Mouse (Mus musculus) neural tube, embryonic 14.5 days (tissue): Measurements from ENCODE around the gene Tpt1. TPM values are rescaled to one million over a fixed set of nuclear protein-coding genes. Genes with fewer than 3 reads are reported as not detected.

Experiments
- ATAC-seq: fragments of 200-750 bp; cut with Nextera tagmentation; 2 replicates; pipeline ENCODE4 v1.8.0; 2017; ENCODE audit warnings: low read depth, mild to moderate bottlenecking, moderate TSS enrichment, moderate library complexity
- H3K27ac ChIP-seq: fragments of 300-500 bp; sonication (generic); 2 replicates; pipeline ENCODE4 v1.5.1; 2014; ENCODE audit warnings: low read depth, mild to moderate bottlenecking, control low read depth, low read length, moderate library complexity, mixed read lengths
- H3K27me3 ChIP-seq: fragments of 300-500 bp; sonication (generic); 2 replicates; pipeline ENCODE4 v1.6.1; 2014; ENCODE audit warnings: low read length; ENCODE audit not compliant: control insufficient read depth, insufficient read depth
- H3K36me3 ChIP-seq: fragments of 300-500 bp; sonication (generic); 2 replicates; pipeline ENCODE4 v1.6.1; 2014; ENCODE audit warnings: low read length, mixed read lengths; ENCODE audit not compliant: control insufficient read depth, insufficient read depth
- H3K4me1 ChIP-seq: fragments of 300-500 bp; sonication (generic); 2 replicates; pipeline ENCODE4 v1.6.1; 2014; ENCODE audit warnings: low read length; ENCODE audit not compliant: control insufficient read depth, insufficient read depth
- H3K4me2 ChIP-seq: fragments of 300-500 bp; sonication (generic); 2 replicates; pipeline ENCODE4 v1.6.1; 2014; ENCODE audit warnings: mild to moderate bottlenecking, low read depth, low read length, control low read depth
- H3K4me3 ChIP-seq: fragments of 300-500 bp; sonication (generic); 2 replicates; pipeline ENCODE4 v1.5.1; 2014; ENCODE audit warnings: low read depth, low read length, control low read depth, mixed read lengths
- H3K9ac ChIP-seq: fragments of 300-500 bp; sonication (generic); replicated peaks from 2 replicates; pipeline ENCODE4 v1.6.1; 2014; ENCODE audit warnings: low read depth, mild to moderate bottlenecking, control low read depth, low read length, mixed read lengths
- H3K9me3 ChIP-seq: fragments of 300-500 bp; sonication (generic); 2 replicates; pipeline ENCODE4 v1.6.1; 2016; ENCODE audit warnings: low read length; ENCODE audit not compliant: control insufficient read depth
- WGBS: fragments of 180-500 bp; shearing (Covaris S2); extraction: QIAGEN DNeasy Blood & Tissue Kit; methylation state at CpG from one replicate; pipeline ENCODE4 v1.1.7; 2014; 5-methylcytosine and 5-hydroxymethylcytosine counted together
- polyA plus RNA-seq: library from polyadenylated mRNA; unstranded; fragments of >200 nt; fragmentation: Nextera tagmentation; extraction: Ambion mirVana; gene quantifications from 2 replicates; pipeline ENCODE4 v1.2.1, GENCODE M21; 2014

The Tpt1 gene
- polyA plus RNA-seq, result 788 and 789 TPM in 2 replicates

DNA sequence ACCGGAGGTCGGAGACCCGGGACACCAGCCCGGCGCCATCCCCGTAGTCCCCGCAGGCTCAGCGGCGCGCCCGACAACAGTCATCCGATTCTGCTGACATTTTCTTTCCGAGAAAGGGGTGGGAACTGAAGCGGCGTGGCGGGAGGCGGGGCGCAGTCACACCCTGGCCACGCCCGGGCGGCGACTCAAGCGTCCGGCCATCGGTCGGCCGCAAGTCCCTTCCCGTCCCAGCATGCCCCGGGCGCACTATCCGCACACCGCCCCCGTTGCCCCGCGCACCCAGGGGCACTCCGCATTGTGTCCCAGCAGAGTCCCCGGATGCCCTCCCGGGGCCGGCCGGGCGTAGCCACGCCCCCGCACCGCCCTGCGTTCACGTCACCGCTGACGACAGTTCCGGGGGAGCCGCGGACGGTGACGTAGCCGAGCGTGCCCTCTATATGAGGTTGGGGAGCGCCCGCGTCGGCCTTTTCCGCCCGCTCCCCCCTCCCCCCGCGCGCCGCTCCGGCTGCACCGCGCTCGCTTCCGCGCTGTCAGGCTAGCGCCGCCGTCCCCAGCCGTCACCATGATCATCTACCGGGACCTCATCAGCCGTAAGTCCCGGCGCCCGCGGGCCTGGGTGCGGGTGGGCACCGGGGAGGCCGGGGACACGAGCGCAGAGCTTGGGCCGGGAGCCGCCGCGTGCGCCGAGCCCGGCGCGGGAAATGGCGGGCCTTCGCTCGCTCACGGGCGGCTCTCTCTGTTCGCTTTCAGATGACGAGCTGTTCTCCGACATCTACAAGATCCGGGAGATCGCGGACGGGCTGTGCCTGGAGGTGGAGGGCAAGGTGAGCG, at the start of gene Tpt1:
Gene Tpt1 (plus strand): TSS at position 227 of the 831 bp plus-strand sequence.
- Histone ChIP-seq H3K4me2 (peak within 1 kb of the TSS; percentile 67), H3K9ac (peak within 1 kb of the TSS; percentile 97), H3K27ac (peak within 1 kb of the TSS; percentile 99), H3K36me3 (peaks cover 27% of the 10 kb centered on the region), H3K4me3 (peak within 1 kb of the TSS; percentile 83), H3K4me1 (peaks cover 11% of the 10 kb centered on the region; the same call in 1 of the 2 replicates), H3K27me3 (no peaks in the 10 kb centered on the region), H3K9me3 (no peaks in the 10 kb centered on the region)
- under 1% methylated on average over 93 of the region's 108 CpGs for WGBS
- peak; percentile 98 for ATAC-seq

DNA sequence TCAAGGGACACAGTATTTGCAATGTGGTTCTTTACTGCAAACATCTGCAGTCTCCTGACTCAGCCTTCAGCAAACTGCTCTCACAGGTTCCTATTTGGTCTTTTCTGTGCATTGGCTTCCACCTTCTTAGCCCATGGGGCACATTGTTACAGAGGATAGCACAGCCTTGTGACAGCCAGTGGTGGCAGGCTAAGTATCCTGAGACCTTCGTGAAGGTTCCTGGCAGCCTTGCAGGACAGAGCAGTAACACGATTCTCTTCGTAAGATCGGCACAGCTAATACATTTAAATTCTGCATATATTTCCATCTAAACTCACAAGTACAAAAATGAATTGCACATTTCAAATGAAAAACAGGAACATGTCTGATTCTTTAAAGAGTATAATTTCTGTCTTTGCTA, 49.0 kb upstream of the Tpt1 start:
- Histone ChIP-seq H3K4me1 (no peaks in the 10 kb centered on the region), H3K9me3 (no peaks in the 10 kb centered on the region), H3K4me2 (no peak overlapping the region), H3K27me3 (no peaks in the 10 kb centered on the region), H3K4me3 (no peak overlapping the region), H3K36me3 (no peaks in the 10 kb centered on the region), H3K9ac (no peak overlapping the region), H3K27ac (no peak overlapping the region)
- WGBS, result 93% methylated on average over 4 of the region's 4 CpGs
- no peak for ATAC-seq

DNA sequence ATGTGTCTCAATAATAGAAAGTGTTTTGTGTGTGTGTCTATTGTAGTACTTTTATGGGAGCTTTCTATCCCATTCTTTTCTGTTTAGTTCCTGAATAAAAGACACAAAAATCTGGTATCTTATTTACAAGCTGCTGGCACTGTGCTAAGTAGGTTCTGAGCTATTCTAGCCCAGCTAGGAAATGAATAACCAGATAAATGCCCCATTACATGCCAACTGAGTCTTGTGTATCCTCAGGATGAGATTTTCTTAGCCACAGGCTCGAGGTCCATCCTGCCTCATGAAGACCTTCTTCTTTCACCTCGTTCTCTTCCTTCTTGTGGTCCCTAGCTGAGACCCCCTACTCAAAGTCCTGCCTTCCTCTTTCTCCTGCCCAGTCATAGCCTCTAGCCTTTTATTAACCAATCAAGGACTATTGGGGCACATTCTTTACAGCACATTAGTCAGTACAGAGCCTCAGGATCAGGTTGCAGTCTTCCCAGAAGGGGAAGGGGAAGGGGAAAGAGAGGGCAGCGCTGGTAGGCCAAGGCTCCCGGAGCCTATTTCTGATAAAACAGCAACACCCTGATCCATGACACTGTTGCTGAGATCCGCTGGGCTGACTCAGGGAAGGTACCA, 47.0 kb upstream of the Tpt1 start:
- Histone ChIP-seq H3K27me3 (no peaks in the 10 kb centered on the region), H3K27ac (no peak overlapping the region), H3K4me3 (no peak overlapping the region), H3K9ac (no peak overlapping the region), H3K4me2 (no peak overlapping the region), H3K36me3 (no peaks in the 10 kb centered on the region), H3K9me3 (no peaks in the 10 kb centered on the region), H3K4me1 (no peaks in the 10 kb centered on the region)
- ATAC-seq, result no peak
- 37% methylated on average over 5 of the region's 5 CpGs for WGBS

DNA sequence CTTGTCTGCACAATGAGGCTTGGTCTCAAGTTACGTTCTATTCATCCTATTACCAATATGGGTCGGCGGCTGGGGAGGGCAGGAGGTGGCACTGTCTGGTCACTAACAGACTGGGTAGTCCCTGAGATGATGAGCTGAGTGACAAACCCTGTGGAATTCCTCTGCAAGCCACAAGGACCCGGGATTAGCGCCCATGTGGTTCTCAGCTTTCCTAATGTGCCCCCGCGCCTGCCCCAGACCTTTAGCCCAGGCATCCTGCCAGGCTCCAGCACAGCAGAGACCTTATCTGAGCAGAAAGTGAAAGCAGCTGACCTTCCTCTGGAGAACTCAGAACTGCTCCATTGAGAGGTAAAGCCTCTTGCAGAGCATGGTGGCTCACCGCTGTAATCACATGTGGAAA, 37.1 kb upstream of the Tpt1 start:
- Histone ChIP-seq H3K27ac (no peak overlapping the region), H3K9ac (no peak overlapping the region), H3K36me3 (no peaks in the 10 kb centered on the region), H3K4me3 (no peak overlapping the region), H3K27me3 (no peaks in the 10 kb centered on the region), H3K4me2 (no peak overlapping the region), H3K9me3 (no peaks in the 10 kb centered on the region), H3K4me1 (no peaks in the 10 kb centered on the region)
- 78% methylated on average over 8 of the region's 8 CpGs for WGBS
- ATAC-seq, result no peak

DNA sequence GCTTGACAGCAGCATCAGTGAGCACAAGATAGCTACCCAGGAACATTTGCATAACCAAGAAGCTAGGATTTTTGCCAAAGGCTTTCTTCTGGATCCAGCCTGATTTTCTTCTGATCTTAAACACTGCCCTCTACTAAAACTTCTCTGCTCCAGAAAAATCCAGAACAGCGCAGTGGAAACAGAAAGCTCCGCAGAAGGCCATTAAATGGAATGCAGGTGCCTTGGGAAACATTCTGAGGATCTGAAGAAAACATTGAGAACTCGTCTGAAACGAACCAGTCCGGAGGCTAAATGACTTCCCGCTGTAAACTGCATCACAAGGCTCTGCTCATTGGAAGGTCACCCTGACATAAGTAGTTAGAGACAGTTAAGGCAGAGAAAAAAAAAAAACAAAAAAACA, 35.0 kb upstream of the Tpt1 start:
- no peak overlapping the region for H3K4me3 ChIP-seq
- WGBS, result 67% methylated on average over 6 of the region's 6 CpGs
- no peak overlapping the region for H3K27ac ChIP-seq
- H3K9me3 ChIP-seq, result no peaks in the 10 kb centered on the region
- H3K4me1 ChIP-seq, result no peaks in the 10 kb centered on the region
- H3K36me3 ChIP-seq, result no peaks in the 10 kb centered on the region
- no peak for ATAC-seq
- H3K4me2 ChIP-seq, result no peak overlapping the region
- no peak overlapping the region for H3K9ac ChIP-seq
- H3K27me3 ChIP-seq, result no peaks in the 10 kb centered on the region

DNA sequence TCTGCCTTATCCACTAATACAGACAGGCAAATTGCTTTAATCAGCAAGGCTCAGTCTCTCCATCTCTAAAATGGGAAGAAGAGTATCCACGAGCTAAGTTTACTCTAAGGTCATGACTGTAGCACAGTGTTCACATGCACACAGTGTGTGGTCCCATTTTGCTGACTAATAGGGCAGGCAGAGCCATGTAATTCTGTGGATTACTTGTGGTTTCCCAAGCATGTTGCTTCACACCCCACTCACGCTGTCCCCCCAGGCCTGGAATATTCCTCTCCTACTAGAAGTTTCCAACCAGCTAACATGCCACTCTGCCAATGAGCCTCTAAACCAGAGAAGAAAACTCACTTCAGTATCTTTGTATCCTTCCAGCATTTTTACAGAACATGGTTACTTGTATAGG, 26.4 kb upstream of the Tpt1 start:
- Histone ChIP-seq H3K4me2 (no peak overlapping the region), H3K9me3 (no peaks in the 10 kb centered on the region), H3K4me1 (no peaks in the 10 kb centered on the region), H3K9ac (no peak overlapping the region), H3K4me3 (no peak overlapping the region), H3K27me3 (no peaks in the 10 kb centered on the region), H3K36me3 (no peaks in the 10 kb centered on the region), H3K27ac (no peak overlapping the region)
- WGBS, result 95% methylated on average over 2 of the region's 2 CpGs
- ATAC-seq, result no peak

DNA sequence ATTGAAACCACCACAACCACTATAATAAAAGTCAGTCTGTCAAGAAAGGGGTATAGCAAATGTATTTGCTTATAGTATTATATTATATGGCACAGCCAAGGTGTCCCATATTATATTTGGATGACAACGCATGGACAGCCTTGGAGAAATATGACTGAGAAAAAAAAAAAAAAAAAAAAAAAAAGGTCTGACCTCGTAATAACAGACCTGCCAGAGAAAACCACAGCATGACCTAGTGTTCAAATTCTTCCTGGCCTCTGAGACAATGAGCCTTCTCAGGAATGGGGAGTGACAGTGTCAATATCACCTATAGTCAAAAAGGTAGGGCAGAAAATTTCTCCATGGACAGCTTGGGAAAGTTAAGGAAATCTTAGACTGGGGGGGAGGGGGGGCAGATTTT, 25.6 kb upstream of the Tpt1 start:
- H3K9me3 ChIP-seq, result no peaks in the 10 kb centered on the region
- H3K4me1 ChIP-seq, result no peaks in the 10 kb centered on the region
- ATAC-seq, result no peak
- no peak overlapping the region for H3K27ac ChIP-seq
- no peaks in the 10 kb centered on the region for H3K27me3 ChIP-seq
- H3K36me3 ChIP-seq, result no peaks in the 10 kb centered on the region
- H3K4me3 ChIP-seq, result no peak overlapping the region
- H3K4me2 ChIP-seq, result no peak overlapping the region
- no peak overlapping the region for H3K9ac ChIP-seq
- 91% methylated on average over 2 of the region's 2 CpGs for WGBS

DNA sequence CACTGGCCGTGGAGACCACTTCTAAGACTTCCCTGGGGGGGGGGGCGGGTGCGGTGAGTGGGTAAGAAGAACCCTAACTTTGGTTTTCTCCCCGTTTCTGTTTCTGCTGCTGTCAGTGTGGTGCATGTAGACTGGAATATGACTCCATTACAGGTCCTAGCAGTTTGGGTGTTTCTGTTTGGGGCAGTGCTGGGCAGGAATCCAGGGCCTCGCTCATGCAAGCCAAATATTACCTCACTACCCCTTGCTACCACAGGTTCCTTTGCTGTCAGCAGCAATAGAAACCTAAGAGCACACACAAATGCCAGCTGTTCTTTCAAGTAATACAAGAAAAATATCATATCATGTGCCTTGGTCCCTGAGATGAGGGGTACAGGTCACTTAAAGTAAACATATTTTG, 24.9 kb upstream of the Tpt1 start:
- Histone ChIP-seq H3K9me3 (no peaks in the 10 kb centered on the region), H3K27ac (no peak overlapping the region), H3K36me3 (no peaks in the 10 kb centered on the region), H3K4me1 (no peaks in the 10 kb centered on the region), H3K4me2 (no peak overlapping the region), H3K4me3 (no peak overlapping the region), H3K9ac (no peak overlapping the region), H3K27me3 (no peaks in the 10 kb centered on the region)
- ATAC-seq, result no peak
- 89% methylated on average over 5 of the region's 5 CpGs for WGBS

DNA sequence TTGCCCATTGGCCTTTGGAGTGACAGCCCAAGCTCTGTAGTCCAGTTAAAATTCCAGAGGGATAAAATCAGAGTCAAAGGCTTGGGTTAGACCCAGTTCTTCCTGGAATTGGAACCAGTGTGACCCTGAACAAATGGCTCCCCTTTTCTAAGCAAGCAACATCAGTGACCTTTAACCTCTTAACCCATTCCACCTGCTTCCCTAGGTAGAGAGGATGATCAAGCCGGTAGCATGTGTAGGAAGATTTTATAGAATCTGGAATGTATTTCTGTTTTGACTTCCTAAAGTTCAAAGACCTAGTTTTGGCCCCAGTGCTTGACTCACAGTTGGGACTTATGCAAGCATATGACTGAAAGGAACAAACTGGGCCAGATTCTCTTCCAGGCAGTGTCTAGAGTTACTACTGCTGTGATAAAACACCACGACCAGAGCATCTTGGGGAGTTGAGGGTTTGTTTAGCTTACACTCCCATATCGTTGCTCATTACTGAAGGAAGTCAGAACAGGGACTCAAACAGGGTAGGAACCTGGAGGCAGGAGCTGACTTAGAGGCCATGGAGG, 18.0 kb upstream of the Tpt1 start:
- Histone ChIP-seq H3K4me3 (no peak overlapping the region), H3K9ac (no peak overlapping the region), H3K36me3 (no peaks in the 10 kb centered on the region), H3K9me3 (no peaks in the 10 kb centered on the region), H3K27ac (no peak overlapping the region), H3K27me3 (no peaks in the 10 kb centered on the region), H3K4me2 (no peak overlapping the region), H3K4me1 (0 out of 2 replicates have a peak, but pooled peaks cover 4% of the 10 kb centered on the region)
- 69% methylated on average over 3 of the region's 3 CpGs for WGBS
- no peak for ATAC-seq
